Mouse (Mus musculus) erythroblast, embryonic 14.5 days (primary cell): ENCODE results near the gene Pck2. TPM values are rescaled to one million over a fixed set of nuclear protein-coding genes. Genes with fewer than 3 reads are reported as not detected.

Experiments
- H3K27me3 ChIP-seq: 2 replicates; pipeline ENCODE4 v1.6.1; 2012; ENCODE audit warnings: inconsistent platforms; ENCODE audit not compliant: control insufficient read depth
- H3K36me3 ChIP-seq: 2 replicates; pipeline ENCODE4 v1.6.1; 2012; ENCODE audit warnings: mild to moderate bottlenecking, inconsistent platforms; ENCODE audit not compliant: control insufficient read depth
- H3K4me1 ChIP-seq: 2 replicates; pipeline ENCODE4 v1.6.1; 2012; ENCODE audit warnings: inconsistent platforms; ENCODE audit not compliant: control insufficient read depth
- H3K4me3 ChIP-seq: replicated peaks from 2 replicates; pipeline ENCODE3; 2012; ENCODE audit warnings: moderate library complexity, mild to moderate bottlenecking, inconsistent platforms
- H3K9me3 ChIP-seq: 2 replicates; pipeline ENCODE4 v1.6.1; 2012; ENCODE audit warnings: low read length, inconsistent platforms, mixed read lengths; ENCODE audit not compliant: control insufficient read depth
- GATA1 ChIP-seq: IDR thresholded peaks from 2 replicates; pipeline ENCODE4 v1.6.1; 2012; ENCODE audit warnings: low read length, inconsistent platforms, mixed read lengths
- TAL1 ChIP-seq: IDR thresholded peaks from 3 replicates; pipeline ENCODE4 v1.6.1; 2012; ENCODE audit warnings: low read length, inconsistent platforms, mixed read lengths
- polyA plus RNA-seq: library from polyadenylated mRNA; stranded (reverse); fragments of >175 nt; gene quantifications from 2 replicates; pipeline ENCODE4 v1.2.3, GENCODE M21; 2012

Pck2 gene
- polyA plus RNA-seq, 1 experiment = 6.1 TPM

GRCm38 (mm10) chr14:55585566-55585960, 45.5 kb downstream of the Pck2 start:
- Histone ChIP-seq H3K4me1 (peaks cover 79% of the 10 kb centered on the region), H3K4me3 (peak overlapping the region; percentile 75), H3K27me3 (no peaks in the 10 kb centered on the region), H3K36me3 (peaks cover 42% of the 10 kb centered on the region), H3K9me3 (no peaks in the 10 kb centered on the region)
- TF ChIP-seq TAL1 = no peak
- peak; percentile 50 for TF ChIP-seq GATA1

DNA sequence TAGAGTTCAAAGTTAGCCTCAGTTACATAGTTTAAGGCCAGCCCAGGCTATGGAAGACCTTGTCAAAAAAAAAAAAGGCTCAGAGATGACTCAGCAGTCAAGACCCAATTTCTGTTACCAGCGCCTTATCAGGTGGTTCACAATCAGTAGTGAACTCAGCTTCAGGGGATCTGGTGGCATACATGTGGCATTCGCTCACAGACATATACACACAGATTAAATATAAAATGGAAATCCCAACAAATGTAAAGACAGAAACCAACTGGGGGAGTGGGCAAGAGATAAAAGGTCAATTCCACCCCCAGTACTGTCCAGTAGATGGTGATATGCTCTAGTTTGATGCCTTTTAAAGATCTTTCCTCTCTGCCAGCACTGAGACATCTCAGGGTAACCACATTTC, 46.1 kb downstream of the Pck2 start:
- H3K9me3 ChIP-seq = no peaks in the 10 kb centered on the region
- peaks cover 36% of the 10 kb centered on the region for H3K36me3 ChIP-seq
- TF ChIP-seq TAL1 = no peak
- peak; percentile 52 for TF ChIP-seq GATA1
- peak overlapping the region; percentile 75 for H3K4me3 ChIP-seq
- H3K4me1 ChIP-seq = peaks cover 76% of the 10 kb centered on the region
- H3K27me3 ChIP-seq = no peaks in the 10 kb centered on the region

GRCm38 (mm10) chr14:55589271-55589670, 49.2 kb downstream of the Pck2 start:
- Histone ChIP-seq H3K4me3 (no peak overlapping the region), H3K36me3 (peaks cover 34% of the 10 kb centered on the region), H3K4me1 (peaks cover 82% of the 10 kb centered on the region), H3K9me3 (no peaks in the 10 kb centered on the region), H3K27me3 (no peaks in the 10 kb centered on the region)
- no peak for TF ChIP-seq TAL1
- TF ChIP-seq GATA1 = no peak

GRCm38 (mm10) chr14:55589771-55590448, 49.8 kb downstream of the Pck2 start:
- Histone ChIP-seq H3K9me3 (no peaks in the 10 kb centered on the region), H3K4me1 (peaks cover 79% of the 10 kb centered on the region), H3K27me3 (no peaks in the 10 kb centered on the region), H3K4me3 (peak overlapping the region; percentile 97), H3K36me3 (peaks cover 40% of the 10 kb centered on the region)
- TF ChIP-seq TAL1 (no peak), GATA1 (no peak)

- Histone ChIP-seq H3K9me3 (no peaks in the 10 kb centered on the region), H3K4me1 (peaks cover 71% of the 10 kb centered on the region), H3K27me3 (no peaks in the 10 kb centered on the region), H3K36me3 (peaks cover 49% of the 10 kb centered on the region), H3K4me3 (peak within 1 kb of the TSS; percentile 97)
- TF ChIP-seq TAL1 (no peak), GATA1 (no peak)
These were observed 50.8 kb downstream of the Pck2 start, which contains the start of gene Psme2 for GRCm38 (mm10) chr14:55590748-55591330. Psme2 (minus strand) TSS chr14:55591113.

DNA sequence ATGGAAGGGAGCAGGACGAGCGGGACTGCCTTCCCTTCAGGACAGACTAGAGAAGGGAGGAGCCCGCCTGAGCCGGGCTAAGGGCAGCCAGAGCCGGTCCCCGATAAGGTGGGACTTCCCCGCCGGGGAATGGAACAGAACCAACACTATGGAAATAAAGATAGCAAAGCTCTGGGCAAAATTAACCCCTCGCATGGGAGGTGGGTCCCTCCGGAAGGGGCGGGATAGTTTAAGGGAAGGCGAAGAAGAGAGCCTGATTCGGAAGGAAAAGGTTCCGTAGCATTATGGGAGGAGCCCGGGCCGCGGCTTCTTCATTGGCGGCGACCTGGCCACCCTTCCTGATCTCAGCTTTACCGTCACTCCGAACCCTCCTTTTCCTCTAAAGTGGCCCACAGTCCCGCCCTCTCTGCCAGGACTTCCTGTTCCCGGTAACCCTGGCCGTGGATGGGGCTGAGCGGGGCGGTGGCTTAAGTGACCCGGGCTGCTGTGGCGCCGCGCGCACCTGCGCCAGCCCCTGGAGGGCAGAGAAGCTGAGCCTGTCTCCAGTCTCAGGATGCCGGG, 51.3 kb downstream of the Pck2 start, which contains the start of gene Rnf31:
Gene Rnf31, plus strand, starts transcription at position 378 of the 561 bp plus-strand sequence.
- no peak for TF ChIP-seq TAL1
- TF ChIP-seq GATA1 = no peak

GRCm38 (mm10) chr14:55592226-55592625, 52.2 kb downstream of the Pck2 start:
- Histone ChIP-seq H3K9me3 (no peaks in the 10 kb centered on the region), H3K4me3 (peak overlapping the region; percentile 97), H3K36me3 (peaks cover 60% of the 10 kb centered on the region)

More for the DNA sequence above, 51.3 kb downstream of the Pck2 start, which contains the start of gene Rnf31:
- Histone ChIP-seq H3K4me3 (peak within 1 kb of the TSS; percentile 97), H3K9me3 (no peaks in the 10 kb centered on the region), H3K36me3 (peaks cover 55% of the 10 kb centered on the region), H3K27me3 (no peaks in the 10 kb centered on the region), H3K4me1 (peaks cover 66% of the 10 kb centered on the region)

GRCm38 (mm10) chr14:55596036-55596690, 56.1 kb downstream of the Pck2 start:
- Histone ChIP-seq H3K36me3 (peaks cover 76% of the 10 kb centered on the region), H3K4me3 (no peak overlapping the region), H3K4me1 (peaks cover 32% of the 10 kb centered on the region), H3K9me3 (no peaks in the 10 kb centered on the region), H3K27me3 (no peaks in the 10 kb centered on the region)
- TF ChIP-seq TAL1 = no peak
- TF ChIP-seq GATA1 = no peak

More at GRCm38 (mm10) chr14:55592226-55592625, 52.2 kb downstream of the Pck2 start:
- TF ChIP-seq TAL1 (no peak), GATA1 (no peak)
- H3K4me1 ChIP-seq = peaks cover 57% of the 10 kb centered on the region
- no peaks in the 10 kb centered on the region for H3K27me3 ChIP-seq
